Mouse (Mus musculus): ENCODE measurements at regions not wholly inside any gene's neighbourhood (a gene's known extent, or its start where the extent isn't known, plus 50 kb on each side); places are given as distances from the start of the nearest gene placed in this dataset.
"Not testable (repeated sequence)": the region's sequence is repeated elsewhere in the genome, so short reads cannot be mapped to it uniquely, and the experiment has no call there.

- DNase-seq (ENCODE audit: low spot score), result no peak
- Histone ChIP-seq H3K4me2 (ENCODE audit: low read length) (no peak overlapping the region), H3K4me3 (ENCODE audit: low read depth, low read length) (no peak overlapping the region), H3K4me1 (ENCODE audit: control insufficient read depth, insufficient read depth, low read length) (0 out of 2 replicates have a peak, but pooled peaks cover 5% of the 10 kb centered on the region), H3K9ac (ENCODE audit: low read length) (no peak overlapping the region), H3K27ac (ENCODE audit: low read depth, low read length) (no peak overlapping the region), H3K9me3 (replicated peaks; ENCODE audit: control insufficient read depth, low read length) (no peaks in the 10 kb centered on the region), H3K36me3 (ENCODE audit: control insufficient read depth, insufficient read depth, low read length) (no peaks in the 10 kb centered on the region), H3K27me3 (replicated peaks; ENCODE audit: control insufficient read depth, insufficient read depth, low read length) (no peaks in the 10 kb centered on the region)
- WGBS, result 79% methylated on average over 2 of the region's 2 CpGs
- no peak for ATAC-seq
These were observed 262.2 kb upstream of the Tmpo start for GRCm38 (mm10) chr10:91443321-91443720.

GRCm38 (mm10) chr10:91440051-91440450 is 258.9 kb upstream of the Tmpo start:
- Histone ChIP-seq H3K27me3 (replicated peaks; ENCODE audit: control insufficient read depth, insufficient read depth, low read length) (no peaks in the 10 kb centered on the region), H3K27ac (ENCODE audit: low read depth, low read length) (no peak overlapping the region), H3K4me1 (ENCODE audit: control insufficient read depth, insufficient read depth, low read length) (no peaks in the 10 kb centered on the region), H3K4me2 (ENCODE audit: low read length) (no peak overlapping the region), H3K9ac (ENCODE audit: low read length) (no peak overlapping the region), H3K36me3 (ENCODE audit: control insufficient read depth, insufficient read depth, low read length) (no peaks in the 10 kb centered on the region), H3K4me3 (ENCODE audit: low read depth, low read length) (no peak overlapping the region), H3K9me3 (replicated peaks; ENCODE audit: control insufficient read depth, low read length) (no peaks in the 10 kb centered on the region)
- ATAC-seq (no peak), DNase-seq (ENCODE audit: low spot score) (no peak)
- 70% methylated on average over 3 of the region's 3 CpGs for WGBS

DNA sequence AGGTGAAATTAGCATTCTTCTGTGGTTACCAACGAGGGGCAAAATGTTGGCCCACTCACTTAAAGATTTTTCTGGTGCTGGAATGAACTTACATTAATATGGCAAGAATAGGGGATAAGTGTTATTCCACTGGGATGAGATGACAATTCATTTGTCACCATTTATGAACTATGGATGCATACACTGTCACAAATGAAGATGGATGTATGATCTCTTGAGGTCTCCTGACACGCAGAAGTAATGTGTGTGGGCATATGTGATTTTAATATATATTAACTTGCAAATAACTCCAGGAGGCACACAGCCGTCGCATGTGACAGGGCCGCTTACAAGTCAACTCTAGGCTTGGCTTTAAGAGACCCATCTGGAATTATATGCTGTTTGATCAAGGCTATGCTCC is 256.8 kb upstream of the Tmpo start:
- no peaks in the 10 kb centered on the region for H3K9me3 ChIP-seq (replicated peaks; ENCODE audit: control insufficient read depth, low read length)
- H3K4me3 ChIP-seq (ENCODE audit: low read depth, low read length), result no peak overlapping the region
- no peak overlapping the region for H3K27ac ChIP-seq (ENCODE audit: low read depth, low read length)
- 83% methylated on average over 5 of the region's 5 CpGs for WGBS
- H3K27me3 ChIP-seq (replicated peaks; ENCODE audit: control insufficient read depth, insufficient read depth, low read length), result no peaks in the 10 kb centered on the region
- no peaks in the 10 kb centered on the region for H3K4me1 ChIP-seq (ENCODE audit: control insufficient read depth, insufficient read depth, low read length)
- no peak overlapping the region for H3K9ac ChIP-seq (ENCODE audit: low read length)
- ATAC-seq (no peak), DNase-seq (ENCODE audit: low spot score) (no peak)
- H3K4me2 ChIP-seq (ENCODE audit: low read length), result no peak overlapping the region
- H3K36me3 ChIP-seq (ENCODE audit: control insufficient read depth, insufficient read depth, low read length), result no peaks in the 10 kb centered on the region

GRCm38 (mm10) chr10:91436091-91436569 is 255.0 kb upstream of the Tmpo start:
- WGBS, result 58% methylated on average over 9 of the region's 9 CpGs
- Histone ChIP-seq H3K9ac (ENCODE audit: low read length) (no peak overlapping the region), H3K4me2 (ENCODE audit: low read length) (no peak overlapping the region), H3K36me3 (ENCODE audit: control insufficient read depth, insufficient read depth, low read length) (no peaks in the 10 kb centered on the region), H3K27me3 (replicated peaks; ENCODE audit: control insufficient read depth, insufficient read depth, low read length) (no peaks in the 10 kb centered on the region), H3K4me3 (ENCODE audit: low read depth, low read length) (no peak overlapping the region), H3K9me3 (replicated peaks; ENCODE audit: control insufficient read depth, low read length) (no peaks in the 10 kb centered on the region), H3K4me1 (ENCODE audit: control insufficient read depth, insufficient read depth, low read length) (no peaks in the 10 kb centered on the region), H3K27ac (ENCODE audit: low read depth, low read length) (no peak overlapping the region)
- DNase-seq (ENCODE audit: low spot score) (no peak), ATAC-seq (no peak)

DNA sequence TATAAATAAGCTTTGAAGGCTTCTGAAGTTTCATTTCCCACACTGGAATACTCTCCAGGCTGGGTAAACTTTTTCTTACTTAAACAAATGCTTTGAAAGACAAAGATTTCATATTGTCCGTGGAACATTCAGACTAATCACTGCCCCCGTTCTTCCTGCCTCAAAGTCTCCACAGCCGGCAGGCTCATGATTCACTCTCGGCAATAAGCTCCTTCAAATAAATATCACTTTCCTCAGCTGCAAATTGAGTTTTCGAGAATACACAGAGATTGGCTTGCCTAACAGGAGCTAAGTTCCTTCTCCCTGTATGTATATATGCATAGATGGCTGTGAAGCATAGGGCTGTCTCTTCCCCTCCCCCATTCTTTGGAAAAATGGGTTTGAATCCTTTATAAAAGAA is 249.2 kb upstream of the Tmpo start:
- DNase-seq (ENCODE audit: low spot score), result no peak
- Histone ChIP-seq H3K36me3 (ENCODE audit: control insufficient read depth, insufficient read depth, low read length) (no peaks in the 10 kb centered on the region), H3K9ac (ENCODE audit: low read length) (no peak overlapping the region), H3K9me3 (replicated peaks; ENCODE audit: control insufficient read depth, low read length) (no peaks in the 10 kb centered on the region), H3K4me2 (ENCODE audit: low read length) (no peak overlapping the region), H3K27me3 (replicated peaks; ENCODE audit: control insufficient read depth, insufficient read depth, low read length) (no peaks in the 10 kb centered on the region), H3K4me1 (ENCODE audit: control insufficient read depth, insufficient read depth, low read length) (no peaks in the 10 kb centered on the region), H3K4me3 (ENCODE audit: low read depth, low read length) (no peak overlapping the region), H3K27ac (ENCODE audit: low read depth, low read length) (no peak overlapping the region)
- 59% methylated on average over 5 of the region's 5 CpGs for WGBS
- ATAC-seq, result no peak

DNA sequence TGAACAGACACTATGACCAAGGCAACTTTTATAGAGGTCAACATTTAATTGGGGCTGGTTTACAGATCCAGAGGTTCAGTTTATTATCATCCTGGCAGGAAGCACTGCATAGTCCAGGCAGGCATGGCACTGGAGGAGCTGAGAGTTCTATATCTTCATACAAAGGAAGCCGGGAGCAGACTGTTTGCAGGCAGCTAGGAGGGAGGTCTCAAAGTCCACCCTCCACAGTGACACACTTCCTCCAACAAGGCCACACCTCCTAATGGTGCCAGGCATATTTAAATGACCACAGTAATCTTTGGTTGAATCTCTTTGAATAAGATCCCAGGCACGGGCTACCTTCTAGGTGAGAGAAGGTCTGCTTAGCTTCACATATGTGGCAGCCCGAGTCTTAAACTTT is 245.5 kb upstream of the Tmpo start:
- H3K4me3 ChIP-seq (ENCODE audit: low read depth, low read length), result no peak overlapping the region
- H3K9ac ChIP-seq (ENCODE audit: low read length), result no peak overlapping the region
- no peak overlapping the region for H3K27ac ChIP-seq (ENCODE audit: low read depth, low read length)
- H3K36me3 ChIP-seq (ENCODE audit: control insufficient read depth, insufficient read depth, low read length), result no peaks in the 10 kb centered on the region
- H3K4me2 ChIP-seq (ENCODE audit: low read length), result no peak overlapping the region
- ATAC-seq (no peak), DNase-seq (ENCODE audit: low spot score) (no peak)
- H3K4me1 ChIP-seq (ENCODE audit: control insufficient read depth, insufficient read depth, low read length), result 0 out of 2 replicates have a peak, but pooled peaks cover 2% of the 10 kb centered on the region
- no peaks in the 10 kb centered on the region for H3K9me3 ChIP-seq (replicated peaks; ENCODE audit: control insufficient read depth, low read length)
- WGBS, result 92% methylated on average over 3 of the region's 3 CpGs
- no peaks in the 10 kb centered on the region for H3K27me3 ChIP-seq (replicated peaks; ENCODE audit: control insufficient read depth, insufficient read depth, low read length)

- H3K9me3 ChIP-seq (replicated peaks; ENCODE audit: control insufficient read depth, low read length); H3K4me1 ChIP-seq (ENCODE audit: control insufficient read depth, insufficient read depth, low read length); H3K36me3 ChIP-seq (ENCODE audit: control insufficient read depth, insufficient read depth, low read length); H3K4me2 ChIP-seq (ENCODE audit: low read length); H3K27ac ChIP-seq (ENCODE audit: low read depth, low read length); DNase-seq (ENCODE audit: low spot score); H3K4me3 ChIP-seq (ENCODE audit: low read depth, low read length); ATAC-seq; H3K27me3 ChIP-seq (replicated peaks; ENCODE audit: control insufficient read depth, insufficient read depth, low read length); H3K9ac ChIP-seq (ENCODE audit: low read length): not testable (repeated sequence)
- 48% methylated on average over 7 of the region's 7 CpGs for WGBS
These were observed 244.7 kb upstream of the Tmpo start for GRCm38 (mm10) chr10:91425625-91426385.

DNA sequence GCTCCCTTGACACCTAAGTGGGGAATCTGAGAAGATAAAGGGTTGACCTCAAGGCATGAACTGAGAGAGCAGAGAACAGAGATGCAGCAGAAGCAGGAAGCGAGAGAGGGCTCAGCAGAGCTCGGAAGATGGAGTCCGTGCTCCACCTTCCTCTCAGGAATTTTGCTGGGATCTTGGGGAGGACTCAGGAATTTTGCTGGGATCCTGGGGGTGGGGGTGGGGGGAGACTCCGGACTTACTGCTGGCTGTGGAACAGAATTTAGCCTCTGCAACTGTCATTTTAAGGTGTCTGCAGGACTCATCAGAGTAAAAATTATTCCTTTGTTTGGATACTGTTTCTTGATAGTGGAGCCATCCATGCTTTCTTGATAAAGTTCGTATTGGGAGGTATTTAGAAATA is 243.7 kb upstream of the Tmpo start:
- Histone ChIP-seq H3K27me3 (replicated peaks; ENCODE audit: control insufficient read depth, insufficient read depth, low read length) (no peaks in the 10 kb centered on the region), H3K4me1 (ENCODE audit: control insufficient read depth, insufficient read depth, low read length) (0 out of 2 replicates have a peak, but pooled peaks cover 2% of the 10 kb centered on the region), H3K27ac (ENCODE audit: low read depth, low read length) (no peak overlapping the region), H3K36me3 (ENCODE audit: control insufficient read depth, insufficient read depth, low read length) (no peaks in the 10 kb centered on the region), H3K9me3 (replicated peaks; ENCODE audit: control insufficient read depth, low read length) (no peaks in the 10 kb centered on the region), H3K4me3 (ENCODE audit: low read depth, low read length) (no peak overlapping the region), H3K4me2 (ENCODE audit: low read length) (no peak overlapping the region), H3K9ac (ENCODE audit: low read length) (no peak overlapping the region)
- WGBS, result 65% methylated on average over 5 of the region's 5 CpGs
- ATAC-seq, result no peak
- no peak for DNase-seq (ENCODE audit: low spot score)

- ATAC-seq, result peak; percentile 34; the same call in 1 of the 2 replicates
These were observed 206.1 kb upstream of the Tmpo start for GRCm38 (mm10) chr10:91387255-91387654.

More at GRCm38 (mm10) chr10:91387255-91387654, 206.1 kb upstream of the Tmpo start:
- H3K9ac ChIP-seq (ENCODE audit: low read length), result no peak overlapping the region
- 64% methylated on average over 3 of the region's 3 CpGs for WGBS
- H3K4me1 ChIP-seq (ENCODE audit: control insufficient read depth, insufficient read depth, low read length), result no peaks in the 10 kb centered on the region
- no peaks in the 10 kb centered on the region for H3K27me3 ChIP-seq (replicated peaks; ENCODE audit: control insufficient read depth, insufficient read depth, low read length)
- peak; percentile 56 for DNase-seq (ENCODE audit: low spot score)
- no peak overlapping the region for H3K4me3 ChIP-seq (ENCODE audit: low read depth, low read length)
- H3K9me3 ChIP-seq (replicated peaks; ENCODE audit: control insufficient read depth, low read length), result no peaks in the 10 kb centered on the region
- H3K36me3 ChIP-seq (ENCODE audit: control insufficient read depth, insufficient read depth, low read length), result no peaks in the 10 kb centered on the region
- no peak overlapping the region for H3K4me2 ChIP-seq (ENCODE audit: low read length)
- no peak overlapping the region for H3K27ac ChIP-seq (ENCODE audit: low read depth, low read length)

Measured in forebrain, embryonic 14.5 days (tissue).